Mouse (Mus musculus) adrenal gland, adult 8-10 months (tissue): Measurements from ENCODE around the gene Kif5c. TPM values are rescaled to one million over a fixed set of nuclear protein-coding genes. Genes with fewer than 3 reads are reported as not detected.

Experiments used
- DNase-seq: peaks from one replicate; pipeline ENCODE4 v3.0.0; 2022
- total RNA-seq, 4 experiments: library from RNA; stranded (reverse); gene quantifications; 2 replicates each; pipeline ENCODE4 v1.2.4; 2022

The Kif5c gene
- total RNA-seq, 4 experiments from 2014 or later: 10.0 to 17.4 (median 13.4) TPM

- DNase-seq: no peak
Measured at GRCm38 (mm10) chr2:49748628-49749342, 129.7 kb downstream of the Kif5c start.

DNA sequence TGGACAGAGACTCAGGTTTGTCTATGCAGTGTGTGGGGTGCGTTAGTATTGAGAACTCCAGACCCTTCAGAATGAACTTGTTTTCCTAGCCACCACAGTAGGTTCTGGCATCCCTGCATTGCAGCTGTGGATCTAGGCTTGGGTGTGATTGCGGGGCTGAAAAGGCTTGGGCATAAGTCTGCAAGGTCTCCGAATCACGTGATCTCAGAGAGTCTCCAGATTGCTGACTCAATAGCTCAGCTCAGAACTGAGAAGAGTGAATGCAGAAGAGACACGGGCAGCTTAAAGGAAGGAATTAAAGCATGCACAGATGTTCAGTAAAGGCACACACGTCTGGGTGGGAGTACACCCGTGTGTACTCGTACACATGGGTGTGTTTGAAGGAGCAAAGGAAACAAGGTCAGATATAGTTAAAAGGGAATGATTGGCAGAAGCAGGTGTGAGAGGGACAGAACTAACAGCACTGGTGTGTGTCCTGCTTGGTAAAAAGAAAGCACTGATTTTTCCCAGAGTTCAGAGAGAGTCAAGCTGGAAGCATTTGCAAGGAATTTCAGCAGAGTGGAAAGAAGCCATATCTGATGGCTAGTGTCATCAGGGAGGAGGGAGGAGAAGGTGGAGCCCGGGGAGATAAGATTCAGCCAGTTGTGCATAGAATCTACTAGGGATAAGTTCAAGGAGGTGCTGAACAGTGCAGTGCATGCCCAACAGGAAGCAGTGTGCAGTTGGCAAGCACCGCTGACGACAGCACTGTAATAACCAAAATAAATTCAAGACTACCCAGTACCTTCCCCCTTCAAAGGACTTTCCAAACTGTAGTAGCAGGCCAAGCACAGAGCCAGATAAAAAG is 130.9 kb downstream of the Kif5c start:
- no peak for DNase-seq

DNA sequence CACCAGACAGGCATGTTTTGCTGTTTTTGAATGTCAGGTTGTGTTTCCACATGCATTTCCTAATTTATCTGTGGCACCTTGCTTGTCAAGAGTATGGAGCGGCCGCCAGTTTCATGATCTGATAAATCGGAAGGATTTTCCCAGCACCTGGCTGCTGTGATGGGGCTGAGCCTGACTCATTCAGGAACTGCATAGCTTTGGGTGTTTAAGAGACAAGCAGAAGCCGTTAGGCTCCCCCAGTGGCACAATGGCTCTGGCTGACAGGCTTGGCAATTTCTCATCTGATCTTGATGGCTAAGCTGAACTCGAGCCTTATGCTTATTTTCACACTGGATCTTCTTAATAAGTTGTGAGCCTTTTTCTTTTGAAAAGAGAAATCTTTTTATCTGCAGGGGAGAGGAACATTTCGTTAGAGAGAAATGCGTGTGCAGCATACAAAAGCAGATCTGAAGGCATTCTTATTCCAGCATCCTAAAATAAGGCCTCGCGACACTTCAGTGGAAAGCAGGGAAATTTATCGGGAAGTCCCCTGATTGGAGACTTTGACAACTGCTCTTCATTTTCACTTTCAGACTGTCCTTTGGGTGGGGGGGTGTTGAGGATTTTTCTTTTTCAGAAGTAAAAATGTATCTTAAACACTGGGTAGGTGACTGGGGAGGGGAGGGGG is 132.6 kb downstream of the Kif5c start:
- DNase-seq: no peak

GRCm38 (mm10) chr2:49752211-49752607 is 133.1 kb downstream of the Kif5c start:
- DNase-seq: no peak

DNA sequence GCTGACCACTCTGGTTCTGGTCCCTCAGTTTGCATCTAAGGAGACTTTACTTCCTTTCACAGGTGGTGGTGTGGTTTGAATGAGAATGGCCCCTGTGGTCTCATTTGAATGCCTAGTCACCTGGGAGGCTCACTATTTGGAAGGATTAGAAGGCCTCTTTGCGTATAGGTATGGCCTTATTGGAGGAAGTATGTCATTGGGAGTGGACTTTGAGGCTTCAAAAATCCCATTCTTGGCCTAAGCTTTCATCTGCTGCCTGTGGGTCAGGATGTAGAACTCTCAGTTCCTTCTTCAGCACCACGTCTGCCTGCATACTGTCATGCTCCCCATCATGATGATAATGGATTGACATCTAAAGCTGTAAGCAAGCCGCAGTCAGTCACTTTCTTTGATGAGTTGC is 134.0 kb downstream of the Kif5c start:
- DNase-seq: no peak

GRCm38 (mm10) chr2:49755054-49755453 is 136.0 kb downstream of the Kif5c start:
- DNase-seq: no peak

DNA sequence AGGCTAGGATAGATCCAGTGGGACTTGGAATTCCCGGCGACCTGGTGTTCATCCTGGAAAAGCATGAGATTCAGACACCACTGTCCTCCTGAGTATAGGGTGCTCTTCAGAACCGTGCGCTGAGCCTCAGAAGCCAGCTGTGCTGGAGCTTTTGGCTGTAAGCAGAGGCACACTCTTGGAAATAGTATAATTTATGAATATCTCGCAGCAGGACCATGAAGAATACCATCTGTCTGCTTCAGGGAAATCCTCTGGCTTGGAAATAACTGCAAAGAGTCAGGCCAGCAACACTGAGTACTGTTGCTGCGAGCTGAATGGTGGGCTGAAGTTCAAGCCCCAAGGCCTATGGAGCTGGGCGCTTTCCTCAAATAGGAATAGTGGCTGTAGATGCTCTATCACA is 138.5 kb downstream of the Kif5c start:
- DNase-seq: no peak

DNA sequence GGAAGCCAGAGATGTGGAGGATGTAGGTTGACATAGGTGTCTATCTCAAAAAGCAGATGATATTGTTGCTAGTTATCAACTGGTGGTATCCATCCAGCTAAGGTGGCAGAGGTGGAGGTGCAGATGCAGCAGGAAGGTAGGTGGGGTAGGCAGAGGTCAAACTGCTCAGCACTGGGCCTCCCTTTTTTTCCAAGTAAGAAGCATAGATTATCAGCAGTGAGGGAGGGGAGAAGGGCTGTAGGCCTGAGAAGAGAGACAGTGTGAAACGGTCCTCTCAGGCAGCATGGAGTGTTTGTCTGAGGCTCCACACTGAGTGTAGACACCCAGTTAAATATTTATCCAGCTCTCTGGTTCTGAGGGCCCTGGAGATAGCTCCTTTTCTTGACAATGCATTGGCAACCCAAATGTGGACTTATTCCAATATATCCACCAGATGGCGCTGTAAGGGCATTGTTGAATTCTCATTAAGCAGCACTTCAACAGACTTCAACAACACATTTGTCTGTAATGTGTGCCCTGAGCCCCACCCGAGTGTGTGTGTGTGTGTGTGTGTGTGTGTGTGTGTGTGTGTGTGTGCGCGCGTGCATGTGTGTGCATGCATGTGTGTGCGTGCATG is 145.3 kb downstream of the Kif5c start:
- no peak for DNase-seq

DNA sequence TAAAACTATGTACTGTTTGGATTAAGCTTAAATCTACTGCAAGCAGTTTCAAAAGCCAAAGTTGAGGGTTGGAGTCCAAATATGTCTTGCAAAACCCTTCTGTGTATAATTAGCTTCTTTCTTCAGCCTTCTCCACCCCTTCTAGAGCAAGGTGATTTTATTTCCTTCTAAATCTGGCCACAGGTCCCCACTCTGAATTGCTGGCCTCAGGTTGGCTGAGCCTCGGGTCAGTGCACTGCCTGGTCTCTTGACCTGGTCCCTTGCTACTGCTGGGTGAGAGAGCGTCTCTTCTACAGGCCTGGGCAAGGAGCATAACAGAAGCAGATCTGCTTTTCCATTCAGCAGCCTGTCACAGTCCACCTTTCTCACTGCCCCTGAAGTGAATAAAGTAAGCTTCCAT is 149.8 kb downstream of the Kif5c start:
- DNase-seq: no peak

DNA sequence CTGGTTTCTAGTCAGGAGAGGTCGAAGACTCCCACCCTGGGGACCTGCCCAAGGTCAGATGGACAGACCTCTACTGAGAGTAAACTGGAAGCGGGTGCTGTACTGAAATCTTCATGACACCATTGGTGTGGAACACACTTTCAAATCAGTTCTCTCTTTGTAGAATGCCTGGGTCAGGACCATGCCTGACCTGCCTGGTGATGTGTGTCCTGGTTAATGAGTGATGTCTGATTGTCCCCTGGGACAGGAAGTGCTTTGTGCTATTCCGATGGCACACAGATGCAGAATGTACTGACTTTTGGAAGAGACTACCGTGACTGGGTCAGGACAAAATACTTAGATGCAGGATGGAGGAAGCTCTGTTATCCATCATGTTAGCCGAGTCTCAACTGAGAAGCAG is 151.3 kb downstream of the Kif5c start:
- no peak for DNase-seq

- DNase-seq: no peak
Measured at GRCm38 (mm10) chr2:49771172-49771571, 152.1 kb downstream of the Kif5c start.

DNA sequence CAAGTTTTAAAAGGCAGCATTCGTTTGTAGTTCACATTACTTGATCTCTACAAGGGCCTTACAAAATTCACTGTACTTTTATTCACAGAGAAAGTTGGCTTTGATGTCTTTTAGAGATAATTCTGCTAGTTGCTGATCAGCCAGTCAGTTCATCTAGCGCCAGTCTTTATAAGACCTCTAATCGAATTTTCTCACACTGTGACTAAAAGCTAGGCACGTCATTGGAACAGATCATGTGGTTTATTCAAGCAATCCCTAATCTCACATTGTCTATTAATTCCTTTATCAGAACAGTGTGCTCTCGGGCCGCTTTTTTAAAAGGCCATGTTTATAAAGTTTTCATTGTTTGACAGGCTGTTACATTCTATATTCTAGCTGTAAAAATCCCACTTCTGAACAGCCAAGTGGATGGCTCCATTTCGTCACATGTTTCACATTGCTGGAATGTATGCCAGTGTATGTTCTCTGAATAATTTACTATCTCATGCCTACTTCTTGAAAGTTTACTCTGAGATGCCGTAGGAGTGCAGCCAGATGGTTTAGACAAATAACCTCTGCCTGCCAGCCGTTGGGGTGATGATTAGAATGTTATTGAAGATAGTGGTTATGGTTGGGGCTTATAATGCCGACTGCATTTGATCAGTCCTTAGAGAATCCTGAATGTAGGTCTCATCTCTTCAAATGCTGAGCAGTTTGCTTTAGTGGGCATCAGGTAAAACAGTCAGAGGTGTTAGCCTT is 154.3 kb downstream of the Kif5c start:
- no peak for DNase-seq

- no peak for DNase-seq
Measured at GRCm38 (mm10) chr2:49774180-49774579, 155.1 kb downstream of the Kif5c start.

GRCm38 (mm10) chr2:49775187-49775586 is 156.1 kb downstream of the Kif5c start:
- no peak for DNase-seq

DNA sequence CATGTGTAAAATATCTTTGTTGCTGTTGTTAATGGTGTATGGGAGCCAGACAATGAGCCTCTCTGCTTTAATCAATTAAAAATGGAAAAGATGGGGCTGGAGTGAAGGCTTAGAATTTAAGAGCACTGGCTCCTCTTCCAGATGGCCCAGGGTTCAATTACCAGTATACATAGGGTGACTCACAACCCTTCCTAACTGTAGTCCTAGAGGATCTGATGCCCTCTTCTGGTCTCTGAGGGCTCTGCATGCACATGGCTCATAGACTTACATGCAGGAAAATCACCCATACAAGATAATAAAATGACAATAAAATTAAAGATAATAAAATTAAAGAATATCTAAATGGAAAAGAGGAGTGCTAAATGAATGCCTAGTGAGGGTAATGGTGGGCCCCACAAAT is 156.6 kb downstream of the Kif5c start:
- no peak for DNase-seq

DNA sequence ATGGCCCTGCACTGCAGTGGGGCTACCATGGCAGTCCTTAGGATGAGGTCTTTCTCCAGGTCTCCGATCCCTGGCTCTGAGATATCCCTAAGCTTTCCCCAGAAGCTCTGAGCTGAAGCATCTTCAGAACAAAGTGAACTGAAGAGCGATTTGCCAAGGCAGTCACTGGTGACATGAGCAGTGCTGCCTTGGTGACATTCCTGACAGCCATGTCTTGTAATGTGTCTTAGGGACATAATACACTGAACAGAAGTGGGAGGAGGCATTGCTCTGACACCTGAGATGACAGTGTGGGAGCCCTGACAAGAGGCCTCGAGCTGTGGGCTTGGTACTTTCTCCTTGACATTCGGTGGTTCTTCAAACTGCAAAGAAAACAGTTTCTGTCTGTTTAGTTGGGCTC is 157.3 kb downstream of the Kif5c start:
- no peak for DNase-seq

- DNase-seq: no peak
Measured at GRCm38 (mm10) chr2:49787376-49788050, 168.4 kb downstream of the Kif5c start, which contains the start of gene Lypd6b. Lypd6b (plus strand) TSS chr2:49787688.

DNA sequence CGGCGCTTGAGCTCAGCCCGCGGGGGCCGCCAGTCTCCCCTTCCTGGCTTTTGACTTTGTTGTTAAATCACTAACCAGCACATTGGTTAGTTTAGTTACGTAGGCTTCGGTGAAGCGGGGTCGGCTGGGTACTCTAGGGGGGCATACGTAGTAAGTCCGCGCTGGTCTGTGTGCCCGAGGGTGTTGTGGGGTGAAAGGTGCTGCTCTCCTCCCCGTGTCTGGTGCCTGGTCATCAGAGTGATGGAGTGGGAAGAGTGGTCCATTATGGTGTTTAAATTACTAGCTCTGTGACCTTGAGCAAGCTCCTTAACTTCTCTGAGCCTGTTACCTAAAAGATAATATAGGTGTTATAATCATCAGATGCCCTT is 168.9 kb downstream of the Kif5c start:
- DNase-seq: no peak

GRCm38 (mm10) chr2:49788643-49789042 is 169.5 kb downstream of the Kif5c start:
- no peak for DNase-seq

GRCm38 (mm10) chr2:49789078-49789477 is 170.0 kb downstream of the Kif5c start:
- DNase-seq: no peak

DNA sequence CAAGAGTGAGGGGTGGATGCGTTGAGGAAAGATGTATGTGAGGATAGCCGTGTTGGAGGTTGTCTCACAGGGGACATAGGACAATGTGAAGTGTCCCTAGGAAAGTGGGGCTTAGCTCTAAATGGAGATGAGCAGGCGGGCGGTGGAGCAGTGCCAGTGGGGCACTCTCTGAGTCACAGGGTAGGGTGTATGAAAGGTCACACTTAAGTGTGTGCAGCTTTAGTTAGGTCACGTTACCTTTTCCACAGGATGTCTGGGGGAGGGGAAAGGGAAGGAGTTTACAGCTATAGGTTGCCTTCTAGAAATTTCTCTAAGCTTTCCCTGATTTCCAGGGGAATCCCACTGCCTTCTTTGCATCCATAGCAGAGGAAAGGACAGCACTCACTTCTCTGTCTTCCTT is 170.4 kb downstream of the Kif5c start:
- no peak for DNase-seq
